Mouse (Mus musculus) liver, embryonic 11.5 days (tissue): ENCODE data around the gene Eno3. TPM values are rescaled to one million over a fixed set of nuclear protein-coding genes. Genes with fewer than 3 reads are reported as not detected.

Experiments
- ATAC-seq: fragments of 200-750 bp; cut with Nextera tagmentation; replicated peaks from 2 replicates; pipeline ENCODE4 v1.8.0; 2017; ENCODE audit warnings: moderate number of reproducible peaks, mild to moderate bottlenecking, moderate TSS enrichment, moderate library complexity; ENCODE audit not compliant: low FRiP score
- DNase-seq: peaks from one replicate; pipeline ENCODE4 v3.0.0-alpha.2; 2017; ENCODE audit warnings: low spot score
- H3K27ac ChIP-seq: fragments of 300-500 bp; sonication (generic); 2 replicates; pipeline ENCODE4 v1.5.1; 2014; ENCODE audit warnings: mild to moderate bottlenecking, low read depth, low read length, control low read depth
- H3K27me3 ChIP-seq: fragments of 300-500 bp; sonication (generic); replicated peaks from 2 replicates; pipeline ENCODE4 v1.6.1; 2014; ENCODE audit warnings: low read length, mixed read lengths; ENCODE audit not compliant: control insufficient read depth, insufficient read depth
- H3K36me3 ChIP-seq: fragments of 300-500 bp; sonication (generic); 2 replicates; pipeline ENCODE4 v1.6.1; 2014; ENCODE audit warnings: mild to moderate bottlenecking, low read length, moderate library complexity, mixed read lengths; ENCODE audit not compliant: control insufficient read depth, insufficient read depth
- H3K4me1 ChIP-seq: fragments of 300-500 bp; sonication (generic); replicated peaks from 2 replicates; pipeline ENCODE4 v1.6.1; 2014; ENCODE audit warnings: low read length, mixed read lengths; ENCODE audit not compliant: control insufficient read depth, insufficient read depth
- H3K4me2 ChIP-seq: fragments of 300-500 bp; sonication (generic); 2 replicates; pipeline ENCODE4 v1.6.1; 2014; ENCODE audit warnings: mild to moderate bottlenecking, control low read depth, moderate library complexity
- H3K4me3 ChIP-seq: fragments of 300-500 bp; sonication (generic); 2 replicates; pipeline ENCODE4 v1.5.1; 2014; ENCODE audit warnings: low read depth, low read length, control low read depth
- H3K9ac ChIP-seq: fragments of 300-500 bp; sonication (generic); 2 replicates; pipeline ENCODE4 v1.6.1; 2014; ENCODE audit warnings: low read depth, low read length, control low read depth
- H3K9me3 ChIP-seq: fragments of 300-500 bp; sonication (generic); 2 replicates; pipeline ENCODE4 v1.6.1; 2016; ENCODE audit warnings: low read length, inconsistent platforms, mixed read lengths; ENCODE audit not compliant: control insufficient read depth
- WGBS: fragments of 180-500 bp; shearing (Covaris S2); extraction: QIAGEN DNeasy Blood & Tissue Kit; methylation state at CpG from one replicate; pipeline ENCODE4 v1.1.7; 2014; 5-methylcytosine and 5-hydroxymethylcytosine counted together
- polyA plus RNA-seq: library from polyadenylated mRNA; unstranded; fragments of >200 nt; fragmentation: Nextera tagmentation; extraction: Ambion mirVana; gene quantifications from 2 replicates; pipeline ENCODE4 v1.2.1, GENCODE M21; 2014

The Eno3 gene
- polyA plus RNA-seq, 1 experiment from 2014 or later = 20.1 TPM

DNA sequence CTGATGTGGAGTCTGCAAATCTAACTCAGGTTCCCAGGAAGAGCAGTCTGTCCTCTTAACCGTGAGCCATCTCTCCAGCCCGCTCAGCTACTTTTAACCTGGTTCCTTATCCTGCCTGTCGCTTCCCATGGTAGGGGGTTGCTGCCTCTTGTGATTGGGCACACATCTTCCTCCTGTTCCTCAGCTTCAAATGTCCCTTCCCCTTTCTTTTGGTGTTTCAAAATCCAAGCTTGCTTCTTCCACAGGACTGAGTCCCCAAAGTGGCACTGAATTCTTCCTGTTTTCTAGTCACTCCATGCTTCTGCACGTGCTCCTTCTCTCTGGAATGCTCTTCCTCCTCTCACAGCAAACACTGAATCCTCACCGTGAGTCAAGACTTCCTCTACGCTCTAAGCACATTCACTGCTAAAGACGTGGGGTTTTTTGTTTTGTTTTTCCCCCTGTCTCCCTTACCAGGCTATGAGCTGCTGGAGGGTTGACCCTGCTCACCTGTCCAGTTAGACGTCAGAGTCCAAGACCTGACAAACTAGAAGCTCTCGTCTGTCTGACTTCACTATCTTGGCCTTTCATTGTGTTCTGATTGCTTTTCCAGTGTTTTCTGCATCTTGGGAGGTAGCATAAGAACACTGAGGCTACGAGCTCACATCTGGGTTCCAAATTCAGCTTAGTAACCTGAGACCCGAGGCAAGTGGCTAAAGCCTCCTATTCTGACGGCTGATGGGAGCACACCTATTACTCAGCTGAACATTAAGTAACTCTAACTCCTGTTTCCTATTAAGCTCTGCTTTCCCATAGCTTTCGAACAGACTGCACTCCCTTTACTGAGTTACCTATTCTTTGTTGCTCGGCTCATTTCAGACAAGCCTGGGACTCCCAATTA, 10.5 kb downstream of the Eno3 start:
- peaks cover 22% of the 10 kb centered on the region for H3K4me1 ChIP-seq
- no peaks in the 10 kb centered on the region for H3K9me3 ChIP-seq
- peaks cover 25% of the 10 kb centered on the region for H3K36me3 ChIP-seq
- peak overlapping the region; percentile 66 for H3K4me3 ChIP-seq
- DNase-seq (no peak), ATAC-seq (no peak)
- peak overlapping the region; percentile 84 for H3K4me2 ChIP-seq
- peak overlapping the region; percentile 72 for H3K9ac ChIP-seq
- no peaks in the 10 kb centered on the region for H3K27me3 ChIP-seq
- peak overlapping the region; percentile 89 for H3K27ac ChIP-seq
- WGBS = 65% methylated on average over 14 of the region's 14 CpGs

DNA sequence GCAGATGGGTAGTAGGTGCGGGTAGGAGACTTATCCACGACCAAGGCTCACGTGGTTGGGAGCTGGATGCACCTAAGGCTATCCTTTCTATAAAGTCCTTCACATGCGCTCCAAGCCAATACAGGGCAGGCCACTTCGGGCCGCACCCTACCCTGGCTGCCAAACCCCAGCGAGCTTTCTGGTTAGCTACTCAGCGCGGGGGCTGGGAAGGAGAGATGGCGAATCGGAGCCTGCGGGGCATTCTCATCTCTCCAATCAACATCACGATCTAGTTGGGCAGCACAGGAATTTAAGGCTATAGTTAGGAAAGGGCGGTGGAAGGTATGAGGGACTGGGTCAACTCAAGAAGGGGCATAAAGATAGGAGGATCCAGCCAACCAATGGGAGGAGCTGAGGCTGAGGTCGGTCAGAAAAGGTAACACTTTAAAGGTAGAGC, 11.4 kb downstream of the Eno3 start:
- Histone ChIP-seq H3K4me1 (peaks cover 22% of the 10 kb centered on the region), H3K4me3 (peak overlapping the region; percentile 66), H3K36me3 (peaks cover 21% of the 10 kb centered on the region), H3K27ac (peak overlapping the region; percentile 89), H3K27me3 (no peaks in the 10 kb centered on the region), H3K9ac (peak overlapping the region; percentile 72), H3K4me2 (peak overlapping the region; percentile 84), H3K9me3 (no peaks in the 10 kb centered on the region)
- WGBS = 2% methylated on average over 15 of the region's 15 CpGs
- DNase-seq = peak; percentile 76
- peak; percentile 60 for ATAC-seq

DNA sequence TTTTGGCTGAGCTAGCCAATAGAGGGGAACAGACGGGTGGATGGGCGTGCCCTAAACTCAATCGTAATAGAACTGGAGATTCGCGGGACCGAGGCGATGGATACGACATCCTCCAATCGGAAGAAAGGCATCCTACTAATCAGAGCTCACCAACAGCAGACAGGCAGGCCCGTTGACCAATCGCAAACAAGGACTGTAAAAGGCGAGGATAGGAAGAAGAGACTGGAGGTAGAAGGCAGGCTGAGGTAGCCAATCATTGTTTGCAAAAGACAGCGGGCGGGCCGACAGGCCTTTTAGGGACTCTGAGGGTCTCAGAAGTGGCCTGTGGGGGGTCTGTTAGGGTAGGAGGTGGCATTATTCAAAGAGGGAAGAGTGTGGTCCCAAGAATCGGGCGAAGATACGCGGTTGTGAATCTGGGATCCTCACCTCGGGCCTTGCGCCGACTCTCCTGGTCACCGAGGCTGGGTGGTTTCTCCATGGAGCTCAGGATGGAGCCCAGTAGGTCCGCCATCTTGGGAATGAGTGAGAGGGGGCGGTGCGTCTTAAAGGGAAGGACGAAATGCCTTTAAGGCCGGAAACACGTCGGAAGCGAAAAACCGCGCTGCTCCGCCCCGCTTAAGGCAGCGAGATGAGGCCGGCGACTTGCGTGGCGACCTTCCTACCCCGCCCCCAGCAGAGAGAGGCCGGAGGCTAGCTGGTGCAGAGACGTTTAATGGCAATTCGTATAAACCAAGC, 11.9 kb downstream of the Eno3 start, which contains the start of gene Spag7:
Gene Spag7, minus strand, starts transcription at position 646 of the 735 bp plus-strand sequence.
- Histone ChIP-seq H3K4me1 (peaks cover 22% of the 10 kb centered on the region), H3K36me3 (peaks cover 16% of the 10 kb centered on the region), H3K4me3 (peak within 1 kb of the TSS; percentile 66), H3K27ac (peak within 1 kb of the TSS; percentile 89), H3K27me3 (no peaks in the 10 kb centered on the region), H3K4me2 (peak within 1 kb of the TSS; percentile 84), H3K9me3 (no peaks in the 10 kb centered on the region), H3K9ac (peak within 1 kb of the TSS; percentile 77)
- DNase-seq (peak; percentile 95), ATAC-seq (peak; percentile 94)
- under 1% methylated on average over 44 of the region's 44 CpGs for WGBS

DNA sequence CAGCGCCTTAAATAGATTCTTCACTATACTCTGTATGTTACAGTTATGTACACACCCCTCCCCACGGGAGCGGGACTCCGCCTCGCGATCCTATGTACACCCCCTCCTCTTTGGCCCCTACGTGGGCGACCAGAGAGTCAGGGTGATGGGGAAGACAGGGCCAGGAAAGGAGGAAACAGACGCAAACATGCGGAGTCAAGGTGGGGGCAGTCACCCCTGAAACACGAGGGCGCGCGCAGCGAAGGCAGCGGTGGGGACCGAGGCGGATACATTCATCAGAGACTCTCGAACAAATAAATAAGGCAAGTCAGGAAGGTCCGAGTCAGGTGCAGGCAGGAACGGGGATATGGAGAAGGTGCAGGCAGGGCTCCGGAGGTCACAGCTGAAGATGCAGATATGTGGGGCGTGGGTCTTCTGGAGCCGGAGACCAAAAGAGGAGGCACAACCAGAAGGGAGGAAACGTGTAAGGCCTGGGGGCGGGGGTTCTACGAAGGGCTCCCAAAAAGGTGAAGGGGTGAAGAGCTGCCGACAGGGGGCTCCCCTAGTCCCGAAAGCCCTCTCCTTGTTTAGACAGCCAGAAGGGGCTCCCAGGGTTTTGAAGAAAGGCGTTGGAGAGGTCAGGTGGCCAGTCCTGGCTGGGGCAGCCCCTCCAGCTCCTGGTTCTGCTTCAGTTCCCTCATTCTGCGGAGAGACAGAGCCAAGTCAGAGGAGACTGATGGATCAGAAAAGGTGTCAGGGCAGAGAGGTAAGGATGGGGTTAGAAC, 12.8 kb downstream of the Eno3 start:
- peak overlapping the region; percentile 77 for H3K9ac ChIP-seq
- DNase-seq = peak; percentile 81
- H3K36me3 ChIP-seq = peaks cover 12% of the 10 kb centered on the region; the same call in 1 of the 2 replicates
- under 1% methylated on average over 31 of the region's 31 CpGs for WGBS
- H3K4me1 ChIP-seq = peaks cover 22% of the 10 kb centered on the region
- ATAC-seq = peak; percentile 16; the same call in 1 of the 2 replicates
- peak overlapping the region; percentile 89 for H3K27ac ChIP-seq
- H3K4me3 ChIP-seq = peak overlapping the region; percentile 66
- H3K27me3 ChIP-seq = no peaks in the 10 kb centered on the region
- peak overlapping the region; percentile 83 for H3K4me2 ChIP-seq
- no peaks in the 10 kb centered on the region for H3K9me3 ChIP-seq

DNA sequence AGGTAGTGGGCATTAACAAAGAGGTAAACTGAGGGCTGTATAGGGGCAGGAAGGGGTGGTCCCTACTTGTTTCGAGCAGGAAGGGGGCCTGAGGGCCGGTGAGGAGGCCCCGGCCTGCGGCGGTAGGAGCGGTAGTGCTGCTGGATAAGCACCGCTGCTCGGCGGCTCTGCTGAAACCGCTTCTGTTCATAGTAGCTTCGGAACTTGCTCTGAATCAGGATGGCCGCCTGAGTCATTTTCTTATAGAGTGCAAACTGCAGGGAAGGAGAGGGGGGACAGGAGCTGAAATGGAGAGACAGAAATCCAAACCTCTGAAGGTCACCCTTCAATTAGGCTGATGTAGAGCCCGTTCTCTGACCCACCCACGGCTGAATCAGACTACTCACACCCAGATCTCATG, 13.5 kb downstream of the Eno3 start:
- peaks cover 22% of the 10 kb centered on the region for H3K4me1 ChIP-seq
- ATAC-seq (no peak), DNase-seq (no peak)
- no peaks in the 10 kb centered on the region for H3K9me3 ChIP-seq
- peak overlapping the region; percentile 89 for H3K27ac ChIP-seq
- H3K4me3 ChIP-seq = peak overlapping the region; percentile 66
- 56% methylated on average over 14 of the region's 14 CpGs for WGBS
- H3K4me2 ChIP-seq = peak overlapping the region; percentile 83
- peaks cover 7% of the 10 kb centered on the region for H3K36me3 ChIP-seq
- no peaks in the 10 kb centered on the region for H3K27me3 ChIP-seq
- peak overlapping the region; percentile 77 for H3K9ac ChIP-seq

DNA sequence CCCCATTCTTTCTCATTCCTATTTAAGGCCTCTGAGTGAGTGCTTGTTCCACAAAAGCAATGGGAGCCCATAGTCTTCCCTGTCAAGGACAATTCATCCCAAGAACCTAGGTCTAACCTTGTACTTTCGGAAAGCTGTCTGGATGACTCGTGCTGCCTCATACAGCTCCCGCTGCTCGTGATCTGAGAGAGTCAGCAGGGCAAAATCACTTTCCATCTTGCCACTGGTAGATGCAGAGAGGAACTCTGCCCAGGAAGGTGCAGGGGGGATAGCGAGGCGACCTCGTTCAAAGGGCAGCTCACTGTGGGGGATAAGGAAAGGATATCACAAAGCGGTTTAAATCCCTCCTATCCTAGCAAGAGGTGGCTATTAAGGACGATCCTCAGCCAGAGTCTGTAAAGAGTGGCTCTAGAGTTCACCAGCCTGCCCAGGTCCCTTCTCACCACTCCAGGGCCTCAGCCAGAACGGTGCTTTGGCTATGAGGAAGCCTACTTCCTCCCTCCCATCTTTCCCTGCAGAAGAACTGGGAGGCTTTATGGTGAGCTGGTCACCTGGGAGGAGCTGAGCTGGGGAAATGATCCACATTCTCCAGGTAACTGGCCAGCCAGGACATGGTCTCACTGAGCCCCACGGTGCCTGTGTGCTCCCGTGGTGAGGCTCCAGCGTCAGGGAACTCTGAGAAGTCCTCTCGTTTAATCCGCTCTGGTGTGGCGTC, 14.5 kb downstream of the Eno3 start:
- DNase-seq (no peak), ATAC-seq (no peak)
- H3K27me3 ChIP-seq = no peaks in the 10 kb centered on the region
- H3K4me3 ChIP-seq = no peak overlapping the region
- no peak overlapping the region for H3K4me2 ChIP-seq
- 80% methylated on average over 16 of the region's 16 CpGs for WGBS
- no peak overlapping the region for H3K27ac ChIP-seq
- H3K9me3 ChIP-seq = no peaks in the 10 kb centered on the region
- H3K9ac ChIP-seq = no peak overlapping the region
- H3K36me3 ChIP-seq = peaks cover 6% of the 10 kb centered on the region; the same call in 1 of the 2 replicates
- H3K4me1 ChIP-seq = peaks cover 22% of the 10 kb centered on the region

DNA sequence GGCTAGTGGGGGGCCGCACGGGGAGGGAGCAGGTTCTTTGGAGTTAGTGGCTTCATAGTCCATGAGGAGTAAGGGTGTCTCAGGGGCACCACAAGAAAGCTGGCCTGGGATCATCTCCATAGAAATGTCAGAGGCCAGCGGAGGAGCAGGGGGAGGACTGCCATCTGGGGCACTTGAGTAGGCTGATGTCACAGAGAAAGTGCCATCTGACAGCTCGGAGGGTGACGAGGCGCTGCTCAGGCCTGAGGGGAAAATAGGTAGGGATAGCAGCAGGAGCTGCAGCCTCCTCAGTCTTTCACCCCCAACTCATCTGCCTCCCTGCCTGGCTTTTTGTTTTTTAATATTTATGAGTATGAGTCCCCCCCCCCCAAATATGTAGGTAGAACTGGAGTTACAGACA, 17.0 kb downstream of the Eno3 start:
- Histone ChIP-seq H3K4me3 (no peak overlapping the region), H3K4me2 (no peak overlapping the region), H3K36me3 (peaks cover 10% of the 10 kb centered on the region; the same call in 1 of the 2 replicates), H3K27ac (no peak overlapping the region), H3K27me3 (no peaks in the 10 kb centered on the region), H3K9me3 (no peaks in the 10 kb centered on the region), H3K4me1 (peaks cover 18% of the 10 kb centered on the region), H3K9ac (no peak overlapping the region)
- WGBS = 83% methylated on average over 6 of the region's 6 CpGs
- ATAC-seq (no peak), DNase-seq (no peak)
